Mouse (Mus musculus): Measurements from ENCODE around the gene Adad2. TPM values are rescaled to one million over a fixed set of nuclear protein-coding genes. Genes with fewer than 3 reads are reported as not detected.

Adad2 gene
- not detected in 2 replicates for polyA plus RNA-seq (2012; rRNA removed)

DNA sequence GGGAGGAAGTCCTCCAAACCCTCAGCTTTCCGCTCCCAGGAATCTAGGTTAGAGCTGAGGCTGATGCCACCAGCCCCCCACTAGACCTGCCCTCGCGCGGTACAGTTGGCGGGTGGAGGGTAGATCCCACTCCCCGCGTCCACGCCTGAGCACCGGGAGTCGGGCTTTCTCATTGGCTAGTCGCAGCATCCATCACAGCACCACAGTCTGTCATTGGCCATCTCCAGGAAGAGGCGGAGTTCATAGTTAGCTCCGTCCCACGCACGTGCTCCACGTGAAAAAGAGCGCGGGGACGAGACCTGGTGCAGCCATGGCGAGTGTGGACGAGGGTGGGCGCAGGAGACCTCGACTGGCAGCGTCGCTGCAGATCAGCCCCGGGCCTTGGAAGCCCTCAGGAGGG, at the start of gene Adad2:
Gene Adad2, plus strand, starts transcription at position 277 of the 400 bp plus-strand sequence.
- Histone ChIP-seq H3K4me3 (ENCODE audit: extremely low read depth, insufficient read depth, insufficient read length) (no peak within 1 kb of the TSS), H3K36me3 (ENCODE audit: control insufficient read depth, insufficient read depth, low read length) (no peaks in the 10 kb centered on the region), H3K27me3 (ENCODE audit: control insufficient read depth, insufficient read depth, low read length) (no peaks in the 10 kb centered on the region), H3K27ac (ENCODE audit: insufficient read depth, low read length) (no peak within 1 kb of the TSS), H3K4me1 (ENCODE audit: control insufficient read depth, insufficient read depth, insufficient read length) (no peaks in the 10 kb centered on the region)
- DNase-seq (ENCODE audit: low read depth in 1 of 2, low spot score in 2 of 2), result no peak
- TF ChIP-seq POLR2A (IDR thresholded peaks at IDR 0.05; ENCODE audit: low read depth, low read length), result no peak
- TF ChIP-seq CTCF (IDR thresholded peaks at IDR 0.05; ENCODE audit: extremely low read depth, insufficient read depth, insufficient read length, insufficient replicate concordance), result no peak
- WGBS, result 87% methylated on average over 26 of the region's 26 CpGs

DNA sequence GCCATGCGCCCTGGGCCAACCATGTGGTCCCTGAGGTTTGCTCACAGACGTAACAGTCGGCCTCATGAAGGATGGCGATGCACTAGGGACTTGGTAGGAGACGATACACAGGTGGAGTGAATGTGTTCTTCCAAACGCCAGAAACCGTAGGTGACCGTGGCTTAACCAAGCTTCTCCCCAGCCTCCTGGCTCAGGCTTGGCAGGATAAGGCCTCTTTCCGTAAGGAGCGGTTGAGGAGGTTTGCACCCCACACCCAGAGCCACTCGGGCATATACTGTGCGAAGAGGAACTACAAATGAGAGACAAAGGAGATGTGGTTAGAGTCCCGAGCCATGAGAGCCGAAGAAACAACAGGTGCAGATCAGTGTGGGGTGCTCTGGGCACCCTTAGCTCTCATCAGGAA, 48.7 kb upstream of the Adad2 start:
- 40% methylated on average over 14 of the region's 14 CpGs for WGBS
- peak; percentile 30 to 48 for DNase-seq (ENCODE audit: low read depth in 1 of 2, low spot score in 2 of 2)
- Histone ChIP-seq H3K4me3 (ENCODE audit: extremely low read depth, insufficient read depth, insufficient read length) (no peak overlapping the region), H3K4me1 (ENCODE audit: control insufficient read depth, insufficient read depth, insufficient read length) (peaks cover 9% of the 10 kb centered on the region; the same call in 1 of the 2 replicates), H3K27me3 (ENCODE audit: control insufficient read depth, insufficient read depth, low read length) (no peaks in the 10 kb centered on the region), H3K36me3 (ENCODE audit: control insufficient read depth, insufficient read depth, low read length) (peaks cover 32% of the 10 kb centered on the region), H3K27ac (ENCODE audit: insufficient read depth, low read length) (peak overlapping the region; percentile 88)
- no peak for TF ChIP-seq POLR2A (IDR thresholded peaks at IDR 0.05; ENCODE audit: low read depth, low read length)
- no peak for TF ChIP-seq CTCF (IDR thresholded peaks at IDR 0.05; ENCODE audit: extremely low read depth, insufficient read depth, insufficient read length, insufficient replicate concordance)

DNA sequence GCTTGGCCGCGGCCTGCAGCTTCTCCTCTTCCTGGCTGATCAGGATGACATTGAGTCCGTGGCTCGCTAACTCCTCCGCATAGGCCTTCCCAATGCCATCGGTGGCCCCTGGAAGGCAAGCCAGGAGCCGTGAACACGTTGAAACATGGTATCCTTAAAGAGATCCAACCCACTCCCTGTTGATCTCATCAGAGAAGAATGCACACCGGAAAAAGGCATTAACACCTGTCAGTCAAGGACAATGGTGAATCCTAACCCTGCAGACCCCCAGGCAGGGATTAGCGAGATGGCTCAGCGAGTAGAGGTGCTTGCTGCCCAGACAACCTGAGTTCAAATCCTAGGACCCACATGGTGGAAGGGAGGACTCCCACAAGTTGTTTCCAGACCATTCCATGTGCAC, 46.2 kb upstream of the Adad2 start:
- DNase-seq (ENCODE audit: low read depth in 1 of 2, low spot score in 2 of 2), result no peak
- H3K27me3 ChIP-seq (ENCODE audit: control insufficient read depth, insufficient read depth, low read length), result no peaks in the 10 kb centered on the region
- H3K4me3 ChIP-seq (ENCODE audit: extremely low read depth, insufficient read depth, insufficient read length), result no peak overlapping the region
- H3K27ac ChIP-seq (ENCODE audit: insufficient read depth, low read length), result no peak overlapping the region
- peaks cover 13% of the 10 kb centered on the region; the same call in 1 of the 2 replicates for H3K4me1 ChIP-seq (ENCODE audit: control insufficient read depth, insufficient read depth, insufficient read length)
- 91% methylated on average over 11 of the region's 11 CpGs for WGBS
- H3K36me3 ChIP-seq (ENCODE audit: control insufficient read depth, insufficient read depth, low read length), result peaks cover 32% of the 10 kb centered on the region
- TF ChIP-seq POLR2A (IDR thresholded peaks at IDR 0.05; ENCODE audit: low read depth, low read length) (no peak), CTCF (IDR thresholded peaks at IDR 0.05; ENCODE audit: extremely low read depth, insufficient read depth, insufficient read length, insufficient replicate concordance) (no peak)

DNA sequence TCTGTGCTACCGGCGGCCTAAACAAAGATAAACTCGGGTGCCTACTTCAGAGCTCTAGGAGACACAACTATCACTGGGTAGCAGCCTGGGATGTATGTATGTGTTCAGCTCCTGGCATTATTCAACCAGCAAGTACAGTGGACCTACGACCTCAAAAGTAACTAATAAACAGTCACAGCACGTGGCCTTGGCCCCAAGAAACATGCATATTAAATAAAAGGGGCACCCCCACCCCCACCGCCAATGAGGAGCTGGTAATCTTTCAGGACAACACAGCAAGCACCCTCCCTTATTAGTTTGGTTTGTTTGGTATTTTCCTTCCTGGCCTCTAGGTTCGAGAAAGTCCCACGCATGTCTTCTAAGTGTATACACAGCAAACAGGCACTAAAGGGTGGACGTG, 44.3 kb upstream of the Adad2 start:
- WGBS, result 86% methylated on average over 9 of the region's 9 CpGs
- peaks cover 15% of the 10 kb centered on the region; the same call in 1 of the 2 replicates for H3K4me1 ChIP-seq (ENCODE audit: control insufficient read depth, insufficient read depth, insufficient read length)
- peaks cover 24% of the 10 kb centered on the region for H3K36me3 ChIP-seq (ENCODE audit: control insufficient read depth, insufficient read depth, low read length)

DNA sequence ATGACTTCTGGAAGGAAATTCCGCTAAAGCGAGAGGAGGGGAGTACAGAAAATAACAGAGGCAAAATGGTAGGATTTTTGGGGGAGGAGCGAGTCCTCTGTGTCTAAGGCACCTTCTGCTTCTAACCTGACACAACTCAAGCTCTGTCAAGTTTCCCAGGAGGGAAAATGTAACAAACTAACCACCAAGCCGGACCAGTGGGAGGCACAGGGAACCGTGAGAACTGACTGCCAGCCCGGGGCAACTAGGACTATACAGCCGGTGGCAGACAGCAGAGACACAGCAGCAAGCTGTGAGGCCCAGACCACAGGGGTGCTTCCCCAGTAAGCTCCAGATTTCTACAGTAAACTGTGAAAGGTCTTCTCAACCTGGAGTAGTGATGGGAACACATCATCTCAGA, 43.6 kb upstream of the Adad2 start:
- no peak overlapping the region for H3K27ac ChIP-seq (ENCODE audit: insufficient read depth, low read length)
- H3K27me3 ChIP-seq (ENCODE audit: control insufficient read depth, insufficient read depth, low read length), result no peaks in the 10 kb centered on the region
- TF ChIP-seq POLR2A (IDR thresholded peaks at IDR 0.05; ENCODE audit: low read depth, low read length), result no peak
- DNase-seq (ENCODE audit: low read depth in 1 of 2, low spot score in 2 of 2), result no peak
- 74% methylated on average over 7 of the region's 7 CpGs for WGBS
- H3K4me1 ChIP-seq (ENCODE audit: control insufficient read depth, insufficient read depth, insufficient read length), result peaks cover 11% of the 10 kb centered on the region; the same call in 1 of the 2 replicates
- H3K4me3 ChIP-seq (ENCODE audit: extremely low read depth, insufficient read depth, insufficient read length), result no peak overlapping the region
- peaks cover 22% of the 10 kb centered on the region for H3K36me3 ChIP-seq (ENCODE audit: control insufficient read depth, insufficient read depth, low read length)

More for the DNA sequence above, 44.3 kb upstream of the Adad2 start:
- Histone ChIP-seq H3K4me3 (ENCODE audit: extremely low read depth, insufficient read depth, insufficient read length) (no peak overlapping the region), H3K27ac (ENCODE audit: insufficient read depth, low read length) (no peak overlapping the region), H3K27me3 (ENCODE audit: control insufficient read depth, insufficient read depth, low read length) (no peaks in the 10 kb centered on the region)
- no peak for TF ChIP-seq POLR2A (IDR thresholded peaks at IDR 0.05; ENCODE audit: low read depth, low read length)
- no peak for TF ChIP-seq CTCF (IDR thresholded peaks at IDR 0.05; ENCODE audit: extremely low read depth, insufficient read depth, insufficient read length, insufficient replicate concordance)
- DNase-seq (ENCODE audit: low read depth in 1 of 2, low spot score in 2 of 2), result no peak

DNA sequence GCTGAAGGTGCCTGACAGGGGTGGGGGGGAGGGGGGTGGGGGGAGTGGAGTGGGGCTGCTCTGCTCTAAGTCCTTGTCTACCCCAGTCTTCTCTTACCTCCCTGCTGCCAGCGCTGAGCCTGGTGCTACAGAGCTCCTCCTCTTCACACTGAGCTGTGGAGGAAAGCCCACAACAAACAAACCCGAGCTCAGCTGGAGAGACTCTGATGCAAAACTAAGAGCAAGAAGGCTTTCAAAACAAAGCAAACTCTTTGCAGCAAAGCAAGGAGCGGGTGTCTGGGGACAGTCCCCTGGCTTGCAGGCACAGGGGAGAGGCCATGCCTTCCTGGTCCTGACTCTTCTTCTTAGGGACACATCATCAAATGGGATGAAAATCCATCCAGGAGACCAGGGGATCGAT, 42.7 kb upstream of the Adad2 start:
- Histone ChIP-seq H3K36me3 (ENCODE audit: control insufficient read depth, insufficient read depth, low read length) (peaks cover 19% of the 10 kb centered on the region), H3K27ac (ENCODE audit: insufficient read depth, low read length) (peak overlapping the region; percentile 58), H3K4me1 (ENCODE audit: control insufficient read depth, insufficient read depth, insufficient read length) (peaks cover 9% of the 10 kb centered on the region; the same call in 1 of the 2 replicates), H3K4me3 (ENCODE audit: extremely low read depth, insufficient read depth, insufficient read length) (no peak overlapping the region), H3K27me3 (ENCODE audit: control insufficient read depth, insufficient read depth, low read length) (no peaks in the 10 kb centered on the region)
- peak in 1 of 2 experiments; percentile 49 for DNase-seq (ENCODE audit: low read depth in 1 of 2, low spot score in 2 of 2)
- no peak for TF ChIP-seq POLR2A (IDR thresholded peaks at IDR 0.05; ENCODE audit: low read depth, low read length)
- no peak for TF ChIP-seq CTCF (IDR thresholded peaks at IDR 0.05; ENCODE audit: extremely low read depth, insufficient read depth, insufficient read length, insufficient replicate concordance)
- 67% methylated on average over 4 of the region's 4 CpGs for WGBS

DNA sequence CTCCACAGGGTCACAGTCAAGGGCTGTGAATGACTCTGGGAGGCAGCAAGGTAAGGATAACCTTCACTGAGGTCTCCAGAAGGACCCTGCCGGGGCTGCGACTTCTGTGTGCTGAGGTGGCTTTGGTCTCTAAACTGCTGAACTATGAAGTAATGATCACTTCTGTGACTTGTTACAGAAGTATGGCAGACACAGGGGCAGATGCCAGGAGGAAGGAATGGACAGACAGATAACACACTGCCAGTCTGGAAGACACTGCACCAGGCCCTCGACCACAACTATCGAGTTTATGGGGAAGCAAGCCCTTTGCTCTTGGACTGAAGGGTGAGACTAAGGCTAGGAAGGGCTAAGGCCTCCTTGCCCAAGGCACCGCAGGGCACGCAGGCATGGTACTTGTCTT, 41.4 kb upstream of the Adad2 start:
- Histone ChIP-seq H3K27me3 (ENCODE audit: control insufficient read depth, insufficient read depth, low read length) (no peaks in the 10 kb centered on the region), H3K36me3 (ENCODE audit: control insufficient read depth, insufficient read depth, low read length) (peaks cover 6% of the 10 kb centered on the region), H3K27ac (ENCODE audit: insufficient read depth, low read length) (no peak overlapping the region), H3K4me3 (ENCODE audit: extremely low read depth, insufficient read depth, insufficient read length) (no peak overlapping the region), H3K4me1 (ENCODE audit: control insufficient read depth, insufficient read depth, insufficient read length) (peaks cover 9% of the 10 kb centered on the region; the same call in 1 of the 2 replicates)
- TF ChIP-seq POLR2A (IDR thresholded peaks at IDR 0.05; ENCODE audit: low read depth, low read length) (no peak), CTCF (IDR thresholded peaks at IDR 0.05; ENCODE audit: extremely low read depth, insufficient read depth, insufficient read length, insufficient replicate concordance) (no peak)
- WGBS, result 76% methylated on average over 6 of the region's 6 CpGs
- DNase-seq (ENCODE audit: low read depth in 1 of 2, low spot score in 2 of 2), result no peak

All from spleen, adult 2 months (tissue).